Mouse (Mus musculus): Measurements from ENCODE around the gene Rnpepl1.

GRCm38 (mm10) chr1:92919775-92920174 is 9.2 kb downstream of the Rnpepl1 start:
- TF ChIP-seq GATA1 (IDR thresholded peaks at IDR 0.05; ENCODE audit: low read length) (no peak), TAL1 (IDR thresholded peaks at IDR 0.05; ENCODE audit: low read length) (no peak)

All from erythroblast, embryonic 14.5 days (primary cell).